Mouse (Mus musculus) thymus, postnatal 25 days (tissue): ENCODE results near the gene Acer1.

Experiments
- DNase-seq: peaks from one replicate; pipeline ENCODE4 v3.0.0; 2022

The Acer1 gene

GRCm38 (mm10) chr17:56982013-56982412 is at the start of gene Acer1:
Acer1 (minus strand) TSS chr17:56982126.
- DNase-seq, result no peak

- DNase-seq, result peak; percentile 70
Measured at GRCm38 (mm10) chr17:57030931-57031660, 49.2 kb upstream of the Acer1 start, which contains the start of gene Khsrp. Khsrp (minus strand) TSS chr17:57031522.

- no peak for DNase-seq
Measured at GRCm38 (mm10) chr17:57029691-57030090, 47.8 kb upstream of the Acer1 start.

GRCm38 (mm10) chr17:57027471-57027870 is 45.5 kb upstream of the Acer1 start:
- no peak for DNase-seq

GRCm38 (mm10) chr17:57020960-57021359 is 39.0 kb upstream of the Acer1 start:
- no peak for DNase-seq

GRCm38 (mm10) chr17:57019693-57020092 is 37.8 kb upstream of the Acer1 start:
- no peak for DNase-seq

- no peak for DNase-seq
Measured at GRCm38 (mm10) chr17:57012245-57012795, 30.4 kb upstream of the Acer1 start.

GRCm38 (mm10) chr17:57011236-57012141 is 29.6 kb upstream of the Acer1 start, which contains the start of the genes Gtf2f1 and Gm17949:
Gtf2f1 (minus strand) TSS chr17:57011288.
Gm17949 (plus strand) TSS chr17:57011469.
- peak; percentile 90 for DNase-seq

GRCm38 (mm10) chr17:57010911-57011235 is 28.9 kb upstream of the Acer1 start:
- no peak for DNase-seq

GRCm38 (mm10) chr17:57007137-57007905 is 25.4 kb upstream of the Acer1 start:
- DNase-seq, result no peak

- DNase-seq, result no peak
Measured at GRCm38 (mm10) chr17:57003994-57004393, 22.1 kb upstream of the Acer1 start.

- DNase-seq, result no peak
Measured at GRCm38 (mm10) chr17:57001228-57001627, 19.3 kb upstream of the Acer1 start.

- DNase-seq, result no peak
Measured at GRCm38 (mm10) chr17:56999968-57000609, 18.2 kb upstream of the Acer1 start, which contains the start of gene Pspn. Pspn (minus strand) TSS chr17:57000018.

- DNase-seq, result no peak
Measured at GRCm38 (mm10) chr17:56999414-56999813, 17.5 kb upstream of the Acer1 start.

- peak; percentile 91 for DNase-seq
Measured at GRCm38 (mm10) chr17:56997029-56997667, 15.2 kb upstream of the Acer1 start, which contains the start of gene Alkbh7. Alkbh7 (plus strand) TSS chr17:56997339.

GRCm38 (mm10) chr17:56996506-56996905 is 14.6 kb upstream of the Acer1 start:
- DNase-seq, result no peak

GRCm38 (mm10) chr17:56995046-56995445 is 13.1 kb upstream of the Acer1 start:
- no peak for DNase-seq

GRCm38 (mm10) chr17:56990966-56991365 is 9.0 kb upstream of the Acer1 start:
- no peak for DNase-seq

- DNase-seq, result peak; percentile 96
Measured at GRCm38 (mm10) chr17:56990115-56990746, 8.3 kb upstream of the Acer1 start, which contains the start of gene Clpp. Clpp (plus strand) TSS chr17:56990305.

- DNase-seq, result no peak
Measured at GRCm38 (mm10) chr17:56989467-56990114, 7.7 kb upstream of the Acer1 start.
